Mouse (Mus musculus) lung, postnatal 10 days (tissue): ENCODE data around the gene Rasgrp1.

Experiments used
- DNase-seq: peaks from one replicate; pipeline ENCODE4 v3.0.0; 2021

Rasgrp1 gene

GRCm38 (mm10) chr2:117241953-117242352, 100.8 kb downstream of the Rasgrp1 start:
- no peak for DNase-seq

GRCm38 (mm10) chr2:117231257-117231656, 111.5 kb downstream of the Rasgrp1 start:
- peak; percentile 92 for DNase-seq

- DNase-seq = no peak
These were observed 112.5 kb downstream of the Rasgrp1 start for GRCm38 (mm10) chr2:117230261-117230660.
